Mouse (Mus musculus) brain, embryonic 14.5 days (tissue): Measurements from ENCODE around the gene Stx8.

Experiments
- CTCF ChIP-seq: fragments of 200-500 bp; IDR thresholded peaks from 2 replicates; pipeline ENCODE4 v1.5.1; 2012; ENCODE audit warnings: inconsistent platforms, mild to moderate bottlenecking, moderate library complexity, borderline replicate concordance; ENCODE audit not compliant: insufficient read depth, insufficient read length; ENCODE audit errors: extremely low read depth
- POLR2A ChIP-seq: fragments of 200-500 bp; IDR thresholded peaks from 2 replicates; pipeline ENCODE4 v1.6.1; 2012; ENCODE audit warnings: mild to moderate bottlenecking, inconsistent platforms, borderline replicate concordance; ENCODE audit not compliant: poor library complexity, insufficient read depth, insufficient read length, severe bottlenecking; ENCODE audit errors: extremely low read depth

- TF ChIP-seq CTCF, result no peak
- no peak for TF ChIP-seq POLR2A
Measured at GRCm38 (mm10) chr11:68103480-68103879, 137.5 kb downstream of the Stx8 start.
